Mouse (Mus musculus) midbrain, embryonic 10.5 days (tissue): ENCODE measurements around the gene Nfasc. TPM values are rescaled to one million over a fixed set of nuclear protein-coding genes. Genes with fewer than 3 reads are reported as not detected.

Source experiments
- DNase-seq: peaks from one replicate; pipeline ENCODE4 v3.0.0-alpha.2; 2017; ENCODE audit warnings: low spot score
- H3K27ac ChIP-seq: fragments of 300-500 bp; sonication (generic); replicated peaks from 2 replicates; pipeline ENCODE4 v1.5.1; 2016; ENCODE audit warnings: mild to moderate bottlenecking
- H3K27me3 ChIP-seq: fragments of 300-500 bp; sonication (generic); 2 replicates; pipeline ENCODE4 v1.6.1; 2016; ENCODE audit warnings: low read depth, mild to moderate bottlenecking; ENCODE audit not compliant: poor library complexity, severe bottlenecking
- H3K36me3 ChIP-seq: fragments of 300-500 bp; sonication (generic); 2 replicates; pipeline ENCODE4 v1.6.1; 2016; ENCODE audit warnings: mild to moderate bottlenecking, moderate library complexity
- H3K4me1 ChIP-seq: fragments of 300-500 bp; sonication (generic); 2 replicates; pipeline ENCODE4 v1.6.1; 2016
- H3K4me3 ChIP-seq: fragments of 300-500 bp; sonication (generic); 2 replicates; pipeline ENCODE4 v1.5.1; 2016; ENCODE audit warnings: mild to moderate bottlenecking, moderate library complexity
- H3K9me3 ChIP-seq: fragments of 300-500 bp; sonication (generic); replicated peaks from 2 replicates; pipeline ENCODE4 v1.6.1; 2016; ENCODE audit warnings: mild to moderate bottlenecking
- WGBS: fragments of 180-500 bp; shearing (Covaris S2); methylation state at CpG from one replicate; pipeline ENCODE4 v1.1.7; 2016; 5-methylcytosine and 5-hydroxymethylcytosine counted together
- polyA plus RNA-seq: library from polyadenylated mRNA; unstranded; fragments of >200 nt; fragmentation: Nextera tagmentation; extraction: Ambion mirVana; gene quantifications from 2 replicates; pipeline ENCODE4 v1.2.1, GENCODE M21; 2016

The Nfasc gene
- polyA plus RNA-seq, 1 experiment from 2014 or later: 14.5 TPM

- peaks cover 40% of the 10 kb centered on the region for H3K4me1 ChIP-seq
Observed at GRCm38 (mm10) chr1:132567336-132568125, 174.1 kb downstream of the Nfasc start.

GRCm38 (mm10) chr1:132565766-132566165 lies 175.8 kb downstream of the Nfasc start:
- DNase-seq: no peak
- WGBS: 79% methylated on average over 7 of the region's 7 CpGs
- Histone ChIP-seq H3K4me3 (no peak overlapping the region), H3K27me3 (peaks cover 3% of the 10 kb centered on the region), H3K27ac (peak overlapping the region; percentile 60; the same call in 1 of the 2 replicates), H3K4me1 (peaks cover 57% of the 10 kb centered on the region), H3K9me3 (no peaks in the 10 kb centered on the region), H3K36me3 (no peaks in the 10 kb centered on the region)

More at GRCm38 (mm10) chr1:132567336-132568125, 174.1 kb downstream of the Nfasc start:
- no peak for DNase-seq
- Histone ChIP-seq H3K27ac (peak overlapping the region; percentile 57; the same call in 1 of the 2 replicates), H3K36me3 (no peaks in the 10 kb centered on the region), H3K9me3 (no peaks in the 10 kb centered on the region), H3K27me3 (no peaks in the 10 kb centered on the region; the same call in 1 of the 2 replicates), H3K4me3 (no peak overlapping the region)
- 87% methylated on average over 11 of the region's 11 CpGs for WGBS

- Histone ChIP-seq H3K4me1 (peaks cover 59% of the 10 kb centered on the region), H3K27ac (no peak overlapping the region), H3K9me3 (no peaks in the 10 kb centered on the region), H3K36me3 (no peaks in the 10 kb centered on the region), H3K27me3 (peaks cover 11% of the 10 kb centered on the region), H3K4me3 (no peak overlapping the region)
- DNase-seq: no peak
- 35% methylated on average over 6 of the region's 6 CpGs for WGBS
Observed at GRCm38 (mm10) chr1:132564946-132565345, 176.7 kb downstream of the Nfasc start.

- Histone ChIP-seq H3K4me1 (peaks cover 70% of the 10 kb centered on the region), H3K4me3 (no peak overlapping the region), H3K27ac (peak overlapping the region; percentile 78), H3K9me3 (no peaks in the 10 kb centered on the region), H3K36me3 (no peaks in the 10 kb centered on the region), H3K27me3 (peaks cover 17% of the 10 kb centered on the region)
- peak; percentile 27 for DNase-seq
- 30% methylated on average over 10 of the region's 10 CpGs for WGBS
Observed at GRCm38 (mm10) chr1:132562337-132562795, 179.2 kb downstream of the Nfasc start.

GRCm38 (mm10) chr1:132560907-132561700 lies 180.5 kb downstream of the Nfasc start:
- no peak overlapping the region for H3K4me3 ChIP-seq
- WGBS: 83% methylated on average over 8 of the region's 8 CpGs
- no peak for DNase-seq
- H3K4me1 ChIP-seq: peaks cover 63% of the 10 kb centered on the region
- no peaks in the 10 kb centered on the region for H3K9me3 ChIP-seq
- peak overlapping the region; percentile 78 for H3K27ac ChIP-seq
- H3K27me3 ChIP-seq: peaks cover 17% of the 10 kb centered on the region
- no peaks in the 10 kb centered on the region for H3K36me3 ChIP-seq

- no peaks in the 10 kb centered on the region for H3K9me3 ChIP-seq
- 21% methylated on average over 6 of the region's 6 CpGs for WGBS
- H3K36me3 ChIP-seq: no peaks in the 10 kb centered on the region
- H3K27ac ChIP-seq: peak overlapping the region; percentile 80
- DNase-seq: peak; percentile 50
- peaks cover 59% of the 10 kb centered on the region for H3K4me1 ChIP-seq
- H3K4me3 ChIP-seq: no peak overlapping the region
- peaks cover 17% of the 10 kb centered on the region for H3K27me3 ChIP-seq
Observed at GRCm38 (mm10) chr1:132559045-132559444, 182.6 kb downstream of the Nfasc start.

GRCm38 (mm10) chr1:132557901-132558631 lies 183.5 kb downstream of the Nfasc start:
- Histone ChIP-seq H3K4me1 (peaks cover 59% of the 10 kb centered on the region), H3K4me3 (no peak overlapping the region; the same call in 1 of the 2 replicates), H3K36me3 (no peaks in the 10 kb centered on the region), H3K9me3 (no peaks in the 10 kb centered on the region), H3K27me3 (peaks cover 17% of the 10 kb centered on the region), H3K27ac (peak overlapping the region; percentile 80)
- DNase-seq: peak; percentile 59
- 43% methylated on average over 9 of the region's 9 CpGs for WGBS

- peaks cover 36% of the 10 kb centered on the region for H3K4me1 ChIP-seq
- no peak overlapping the region for H3K27ac ChIP-seq
- H3K36me3 ChIP-seq: no peaks in the 10 kb centered on the region
- no peak for DNase-seq
- H3K27me3 ChIP-seq: peaks cover 75% of the 10 kb centered on the region
- no peaks in the 10 kb centered on the region for H3K9me3 ChIP-seq
- WGBS: 72% methylated on average over 8 of the region's 8 CpGs
- H3K4me3 ChIP-seq: no peak overlapping the region
Observed at GRCm38 (mm10) chr1:132543789-132544188, 197.8 kb downstream of the Nfasc start.

- H3K27me3 ChIP-seq: peaks cover 85% of the 10 kb centered on the region
- peaks cover 40% of the 10 kb centered on the region for H3K4me1 ChIP-seq
- H3K4me3 ChIP-seq: peak within 1 kb of the TSS; percentile 55
- no peaks in the 10 kb centered on the region for H3K36me3 ChIP-seq
- peak; percentile 59 for DNase-seq
- 2% methylated on average over 30 of the region's 30 CpGs for WGBS
- H3K27ac ChIP-seq: peak within 1 kb of the TSS; percentile 74
- no peaks in the 10 kb centered on the region for H3K9me3 ChIP-seq
Observed at GRCm38 (mm10) chr1:132542762-132543306, 198.8 kb downstream of the Nfasc start, which contains the start of gene Cntn2. TSS of gene Cntn2 (minus strand) at chr1:132543256.

- no peak for DNase-seq
- no peaks in the 10 kb centered on the region for H3K36me3 ChIP-seq
- WGBS: 11% methylated on average over 5 of the region's 5 CpGs
- peak overlapping the region; percentile 55 for H3K4me3 ChIP-seq
- H3K9me3 ChIP-seq: no peaks in the 10 kb centered on the region
- peak overlapping the region; percentile 74 for H3K27ac ChIP-seq
- H3K27me3 ChIP-seq: peaks cover 85% of the 10 kb centered on the region
- peaks cover 45% of the 10 kb centered on the region for H3K4me1 ChIP-seq
Observed at GRCm38 (mm10) chr1:132541824-132542599, 199.6 kb downstream of the Nfasc start.

- H3K36me3 ChIP-seq: no peaks in the 10 kb centered on the region
- H3K27me3 ChIP-seq: peaks cover 85% of the 10 kb centered on the region
- peak; percentile 51 for DNase-seq
- peak overlapping the region; percentile 74 for H3K27ac ChIP-seq
- H3K4me1 ChIP-seq: peaks cover 45% of the 10 kb centered on the region
- WGBS: 5% methylated on average over 14 of the region's 14 CpGs
- no peaks in the 10 kb centered on the region for H3K9me3 ChIP-seq
- H3K4me3 ChIP-seq: peak overlapping the region; percentile 55
Observed at GRCm38 (mm10) chr1:132541171-132541823, 200.3 kb downstream of the Nfasc start.
